Mouse (Mus musculus): ENCODE results near the gene Bend6. TPM values are rescaled to one million over a fixed set of nuclear protein-coding genes. Genes with fewer than 3 reads are reported as not detected.
A peak's percentile ranks its signal among the peaks of the same experiment; 100 is the strongest.

Gene Bend6
- polyA plus RNA-seq, 1 experiment from 2014 or later, result 0.88 TPM

DNA sequence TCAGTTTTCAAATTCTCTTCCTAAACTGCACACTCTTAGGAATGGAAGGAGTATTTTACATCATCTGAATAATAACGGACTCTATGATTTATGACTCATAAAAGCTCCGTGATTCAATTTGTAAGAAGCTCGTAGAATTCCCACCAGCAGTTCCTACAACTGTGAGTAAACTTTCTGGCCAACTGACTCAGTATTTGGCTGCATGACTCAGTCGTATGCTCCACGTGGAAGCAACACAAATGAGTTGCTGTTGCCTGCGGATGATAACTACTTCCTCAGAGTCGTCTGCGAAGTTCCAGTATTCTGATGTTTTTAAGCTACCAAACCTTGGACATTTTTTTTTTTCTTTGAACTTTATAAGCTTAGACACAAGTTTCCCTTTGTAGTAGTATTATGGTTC, 7.4 kb downstream of the Bend6 start:
- Histone ChIP-seq H3K9me3 (no peaks in the 10 kb centered on the region), H3K27ac (no peak overlapping the region), H3K4me1 (replicated peaks) (no peaks in the 10 kb centered on the region), H3K4me2 (replicated peaks) (no peak overlapping the region), H3K36me3 (no peaks in the 10 kb centered on the region), H3K9ac (no peak overlapping the region), H3K27me3 (replicated peaks) (no peaks in the 10 kb centered on the region), H3K4me3 (replicated peaks) (no peak overlapping the region)
- no peak for ATAC-seq
- WGBS, result 70% methylated on average over 8 of the region's 8 CpGs

DNA sequence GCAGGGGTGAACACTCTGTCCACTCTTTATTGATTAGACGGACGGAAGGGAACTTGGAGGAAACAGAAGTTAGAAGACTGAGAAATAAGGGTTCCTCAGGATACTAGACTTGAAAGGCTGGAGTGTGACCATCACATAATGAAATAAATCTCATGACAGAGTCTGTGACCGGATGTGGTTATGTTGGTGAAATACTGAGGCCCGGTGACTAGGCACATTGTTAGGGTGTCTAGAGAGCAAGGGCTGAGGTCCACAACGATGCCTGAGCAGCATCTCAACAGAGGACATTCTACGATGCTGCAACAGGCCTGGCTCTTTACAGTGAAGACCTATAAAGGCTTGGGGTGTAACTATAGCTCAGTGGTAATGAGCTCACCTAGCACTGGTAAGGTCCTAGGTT, 9.2 kb downstream of the Bend6 start:
- H3K36me3 ChIP-seq, result no peaks in the 10 kb centered on the region
- ATAC-seq, result no peak
- no peak overlapping the region for H3K4me2 ChIP-seq (replicated peaks)
- H3K27ac ChIP-seq, result no peak overlapping the region
- H3K27me3 ChIP-seq (replicated peaks), result no peaks in the 10 kb centered on the region
- H3K9me3 ChIP-seq, result no peaks in the 10 kb centered on the region
- no peak overlapping the region for H3K9ac ChIP-seq
- no peak overlapping the region for H3K4me3 ChIP-seq (replicated peaks)
- H3K4me1 ChIP-seq (replicated peaks), result no peaks in the 10 kb centered on the region
- 87% methylated on average over 6 of the region's 6 CpGs for WGBS

DNA sequence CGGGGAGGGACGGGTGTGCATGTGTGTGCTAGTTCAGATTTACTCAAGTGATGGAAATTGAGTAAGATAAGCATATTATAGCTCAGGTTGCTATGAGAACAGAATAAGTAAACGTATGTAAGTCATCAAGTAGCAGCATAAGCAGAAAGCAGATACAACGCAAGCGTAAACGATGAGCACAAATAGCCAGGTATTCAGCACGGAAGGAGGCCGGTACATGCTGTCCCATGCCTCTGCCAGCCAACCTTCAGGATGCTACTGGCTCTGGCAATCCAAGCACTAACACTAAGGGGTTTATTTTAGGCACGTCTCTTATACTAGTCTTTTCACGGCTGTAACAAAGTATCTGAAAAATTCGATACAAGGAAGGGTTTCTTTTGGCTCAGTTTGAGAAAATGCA, 10.2 kb downstream of the Bend6 start:
- Histone ChIP-seq H3K4me2 (replicated peaks) (no peak overlapping the region), H3K27ac (no peak overlapping the region), H3K4me3 (replicated peaks) (no peak overlapping the region), H3K27me3 (replicated peaks) (no peaks in the 10 kb centered on the region), H3K9ac (no peak overlapping the region), H3K9me3 (no peaks in the 10 kb centered on the region), H3K36me3 (no peaks in the 10 kb centered on the region), H3K4me1 (replicated peaks) (no peaks in the 10 kb centered on the region)
- ATAC-seq, result no peak
- 78% methylated on average over 11 of the region's 11 CpGs for WGBS

DNA sequence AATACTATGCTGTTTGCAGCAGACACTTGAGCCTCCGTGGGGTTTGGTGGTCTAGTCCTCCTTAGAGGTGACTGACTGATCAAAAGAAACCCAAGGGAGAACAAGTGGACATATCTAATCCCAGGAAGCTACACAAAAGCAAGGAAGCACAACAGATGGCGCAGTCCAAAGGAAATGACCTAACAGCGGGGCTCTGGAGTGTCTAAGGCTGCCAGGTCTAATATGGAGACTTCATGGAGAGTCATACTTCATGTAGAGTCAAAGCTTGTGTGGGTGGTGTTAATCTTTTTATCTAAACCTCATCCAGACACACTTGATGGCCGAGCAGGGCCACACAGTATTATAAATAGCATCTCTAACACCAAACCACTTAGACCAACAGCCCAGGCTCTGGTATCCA, 10.9 kb downstream of the Bend6 start:
- no peak overlapping the region for H3K4me2 ChIP-seq (replicated peaks)
- H3K9ac ChIP-seq, result no peak overlapping the region
- H3K27ac ChIP-seq, result no peak overlapping the region
- H3K4me3 ChIP-seq (replicated peaks), result no peak overlapping the region
- no peaks in the 10 kb centered on the region for H3K4me1 ChIP-seq (replicated peaks)
- 74% methylated on average over 4 of the region's 4 CpGs for WGBS
- no peaks in the 10 kb centered on the region for H3K36me3 ChIP-seq
- H3K27me3 ChIP-seq (replicated peaks), result no peaks in the 10 kb centered on the region
- ATAC-seq, result no peak
- no peaks in the 10 kb centered on the region for H3K9me3 ChIP-seq

DNA sequence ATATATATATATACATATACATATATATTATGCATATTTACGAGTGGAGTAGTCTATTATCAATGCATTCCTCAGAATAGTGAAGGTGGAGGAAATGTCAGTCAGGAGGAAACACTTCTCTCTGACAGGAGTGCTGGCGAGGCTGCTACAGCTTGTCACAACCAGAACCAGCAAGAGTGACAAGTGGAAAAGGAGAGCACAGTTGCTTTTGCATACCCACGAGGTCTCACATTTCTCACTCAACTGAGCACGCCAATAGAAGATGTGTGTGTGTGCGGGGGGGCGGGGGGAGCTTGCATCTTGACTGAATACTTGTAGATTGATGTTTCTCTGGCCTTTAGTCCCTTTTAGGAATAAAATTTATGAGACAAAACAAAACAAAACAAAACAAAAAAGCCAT, 11.5 kb downstream of the Bend6 start:
- H3K27ac ChIP-seq, result no peak overlapping the region
- H3K27me3 ChIP-seq (replicated peaks), result no peaks in the 10 kb centered on the region
- no peaks in the 10 kb centered on the region for H3K36me3 ChIP-seq
- WGBS, result 74% methylated on average over 6 of the region's 6 CpGs
- H3K9me3 ChIP-seq, result no peaks in the 10 kb centered on the region
- no peak overlapping the region for H3K9ac ChIP-seq
- ATAC-seq, result no peak
- H3K4me2 ChIP-seq (replicated peaks), result no peak overlapping the region
- no peak overlapping the region for H3K4me3 ChIP-seq (replicated peaks)
- no peaks in the 10 kb centered on the region for H3K4me1 ChIP-seq (replicated peaks)

DNA sequence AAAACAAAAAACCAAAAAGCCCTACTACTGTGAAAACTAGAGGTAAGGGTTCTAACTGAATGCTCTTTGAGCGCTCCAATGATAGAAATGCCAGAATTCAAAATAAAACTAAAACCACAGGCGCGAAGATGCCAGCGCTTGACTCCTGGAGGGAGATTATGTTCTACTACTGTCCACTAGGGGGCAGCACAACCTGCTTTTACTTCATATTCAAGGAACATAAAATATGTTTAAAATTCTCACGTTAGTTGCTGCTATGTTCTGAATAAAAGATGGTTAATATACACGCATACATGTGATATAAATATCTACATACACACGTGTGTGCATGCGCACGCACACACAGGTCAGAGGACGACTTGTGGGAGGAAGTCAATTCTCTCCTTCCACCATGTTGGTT, 14.8 kb downstream of the Bend6 start:
- no peak overlapping the region for H3K9ac ChIP-seq
- H3K27ac ChIP-seq, result no peak overlapping the region
- no peaks in the 10 kb centered on the region for H3K9me3 ChIP-seq
- no peak overlapping the region for H3K4me3 ChIP-seq (replicated peaks)
- 63% methylated on average over 10 of the region's 10 CpGs for WGBS
- H3K36me3 ChIP-seq, result no peaks in the 10 kb centered on the region
- H3K27me3 ChIP-seq (replicated peaks), result no peaks in the 10 kb centered on the region
- H3K4me1 ChIP-seq (replicated peaks), result no peaks in the 10 kb centered on the region
- H3K4me2 ChIP-seq (replicated peaks), result no peak overlapping the region
- no peak for ATAC-seq

DNA sequence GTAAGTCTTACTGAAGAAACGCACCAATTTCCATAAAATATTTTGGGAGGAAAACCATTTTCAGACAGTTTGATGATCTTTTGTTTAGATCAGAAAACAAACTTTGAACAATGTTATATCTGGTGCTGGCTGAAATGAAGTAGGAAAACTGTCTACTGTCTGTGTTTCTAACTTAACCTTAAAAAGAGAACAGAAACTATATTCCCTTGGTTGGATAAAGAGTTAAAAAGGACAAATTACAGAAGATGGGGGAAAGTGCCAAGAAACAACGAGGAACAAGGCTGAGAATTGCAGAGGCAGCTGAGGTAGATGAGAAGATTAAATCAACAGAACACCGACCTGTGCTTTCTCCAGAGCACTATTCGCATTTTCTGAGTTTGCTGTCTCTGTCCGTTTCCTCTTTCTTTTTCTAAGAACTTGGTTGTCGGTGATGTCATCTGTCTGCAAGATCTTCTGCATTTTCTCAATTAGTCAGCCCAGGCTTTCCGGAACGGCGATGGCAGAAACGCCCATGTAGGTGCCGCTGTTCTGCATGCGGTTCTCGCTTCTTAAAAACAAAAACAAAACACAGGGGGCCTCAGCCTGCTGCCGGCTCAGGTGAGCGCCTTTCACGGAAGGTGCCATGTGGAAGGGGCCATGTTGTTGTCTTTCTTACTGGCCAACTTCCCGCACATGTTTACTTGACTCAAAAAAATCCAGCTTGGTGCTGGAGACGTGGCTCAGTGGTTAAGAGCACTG, 24.3 kb downstream of the Bend6 start:
- Histone ChIP-seq H3K9ac (no peak overlapping the region), H3K4me1 (replicated peaks) (no peaks in the 10 kb centered on the region), H3K4me3 (replicated peaks) (peak overlapping the region; percentile 22), H3K27me3 (replicated peaks) (no peaks in the 10 kb centered on the region), H3K9me3 (no peaks in the 10 kb centered on the region), H3K4me2 (replicated peaks) (peak overlapping the region; percentile 53), H3K27ac (no peak overlapping the region), H3K36me3 (no peaks in the 10 kb centered on the region)
- 8% methylated on average over 18 of the region's 18 CpGs for WGBS
- ATAC-seq, result no peak

DNA sequence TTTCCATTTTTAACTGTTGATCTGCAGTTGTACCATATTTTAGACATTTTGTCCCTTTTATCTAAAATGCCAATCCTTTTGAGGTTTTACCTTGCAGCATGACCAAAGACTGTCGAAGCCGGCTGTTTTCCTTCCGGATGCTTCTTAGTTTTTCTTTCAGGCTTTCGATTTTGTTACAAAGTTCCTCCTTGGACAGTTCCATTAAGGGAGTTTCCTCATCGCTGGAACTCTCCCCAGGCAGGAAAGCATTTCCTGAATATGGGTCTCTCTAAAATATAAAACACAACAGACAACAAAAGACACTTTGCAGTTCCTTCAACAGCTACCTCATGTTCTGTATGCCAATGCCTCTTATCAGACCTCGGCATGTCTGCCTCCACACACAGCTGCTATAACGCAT, 29.4 kb downstream of the Bend6 start:
- Histone ChIP-seq H3K4me1 (replicated peaks) (no peaks in the 10 kb centered on the region), H3K4me2 (replicated peaks) (no peak overlapping the region), H3K36me3 (no peaks in the 10 kb centered on the region), H3K27me3 (replicated peaks) (no peaks in the 10 kb centered on the region), H3K4me3 (replicated peaks) (no peak overlapping the region), H3K9ac (no peak overlapping the region), H3K27ac (no peak overlapping the region), H3K9me3 (no peaks in the 10 kb centered on the region)
- WGBS, result 81% methylated on average over 7 of the region's 7 CpGs
- ATAC-seq, result no peak

DNA sequence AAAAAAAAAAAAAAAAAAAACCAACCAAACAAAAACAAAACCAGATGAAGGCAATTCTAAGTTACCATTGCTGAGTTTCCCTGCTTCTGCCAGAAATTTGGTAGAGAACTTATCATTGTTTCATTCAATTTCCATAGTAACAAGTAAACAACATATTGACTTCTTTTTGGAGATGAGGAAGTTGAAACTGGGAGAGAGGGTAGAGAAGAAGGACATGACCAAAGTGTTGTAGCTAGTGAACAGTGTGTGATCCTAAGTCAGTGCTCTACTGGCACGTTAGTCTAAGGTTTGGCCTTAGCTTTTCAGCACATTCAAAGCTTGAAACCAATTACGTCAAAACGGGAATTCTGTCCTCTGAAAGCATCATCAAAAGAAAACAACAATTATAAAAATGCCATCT, 31.2 kb downstream of the Bend6 start:
- Histone ChIP-seq H3K27ac (no peak overlapping the region), H3K4me2 (replicated peaks) (no peak overlapping the region), H3K9ac (no peak overlapping the region), H3K36me3 (no peaks in the 10 kb centered on the region), H3K4me1 (replicated peaks) (no peaks in the 10 kb centered on the region), H3K4me3 (replicated peaks) (no peak overlapping the region), H3K9me3 (no peaks in the 10 kb centered on the region), H3K27me3 (replicated peaks) (no peaks in the 10 kb centered on the region)
- ATAC-seq, result no peak
- 80% methylated on average over 3 of the region's 3 CpGs for WGBS

DNA sequence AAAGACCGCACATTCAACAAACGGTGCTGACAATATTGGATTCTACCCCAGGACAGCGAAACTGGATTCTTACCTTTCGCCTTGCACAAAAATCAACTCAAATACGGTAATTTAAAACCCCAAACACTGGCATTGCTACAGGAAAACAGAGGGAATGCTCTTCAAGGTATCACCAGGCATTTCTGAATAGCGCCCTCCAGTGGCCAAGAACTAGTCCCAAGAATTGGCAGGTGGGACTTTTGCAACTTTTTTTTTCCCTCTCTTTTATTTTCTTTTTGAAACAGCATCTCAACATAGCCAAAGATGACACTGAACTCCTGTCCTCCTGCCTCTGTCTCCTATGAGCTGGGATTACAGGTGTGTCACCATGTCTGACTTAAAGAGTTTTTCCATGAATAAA, 31.9 kb downstream of the Bend6 start:
- WGBS, result 53% methylated on average over 6 of the region's 6 CpGs
- Histone ChIP-seq H3K27me3 (replicated peaks) (no peaks in the 10 kb centered on the region), H3K4me1 (replicated peaks) (no peaks in the 10 kb centered on the region), H3K9ac (no peak overlapping the region), H3K4me3 (replicated peaks) (no peak overlapping the region), H3K36me3 (no peaks in the 10 kb centered on the region), H3K4me2 (replicated peaks) (no peak overlapping the region), H3K27ac (no peak overlapping the region), H3K9me3 (no peaks in the 10 kb centered on the region)
- no peak for ATAC-seq

DNA sequence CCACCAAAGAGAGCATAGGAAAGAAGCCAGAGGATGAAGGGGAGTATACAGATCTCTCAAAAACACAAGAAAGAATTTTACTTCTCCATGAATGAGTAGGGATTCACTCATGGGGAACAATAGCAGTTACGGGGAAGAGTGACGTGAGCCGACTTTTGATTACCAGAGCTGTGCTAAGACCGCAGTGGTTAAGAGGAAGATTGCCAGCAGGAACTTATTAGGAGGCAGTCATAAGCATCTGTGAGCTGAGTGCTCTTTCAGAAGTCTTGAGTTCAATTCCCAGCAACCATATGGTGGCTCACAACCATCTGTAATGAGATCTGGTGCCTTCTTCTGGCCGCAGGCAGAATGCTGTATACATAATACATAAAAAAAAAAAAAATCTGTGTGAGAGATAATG, 34.1 kb downstream of the Bend6 start:
- no peak overlapping the region for H3K4me3 ChIP-seq (replicated peaks)
- no peak for ATAC-seq
- H3K27ac ChIP-seq, result no peak overlapping the region
- WGBS, result 91% methylated on average over 5 of the region's 5 CpGs
- no peaks in the 10 kb centered on the region for H3K27me3 ChIP-seq (replicated peaks)
- H3K4me2 ChIP-seq (replicated peaks), result no peak overlapping the region
- no peaks in the 10 kb centered on the region for H3K9me3 ChIP-seq
- no peaks in the 10 kb centered on the region for H3K4me1 ChIP-seq (replicated peaks)
- H3K36me3 ChIP-seq, result no peaks in the 10 kb centered on the region
- H3K9ac ChIP-seq, result no peak overlapping the region

DNA sequence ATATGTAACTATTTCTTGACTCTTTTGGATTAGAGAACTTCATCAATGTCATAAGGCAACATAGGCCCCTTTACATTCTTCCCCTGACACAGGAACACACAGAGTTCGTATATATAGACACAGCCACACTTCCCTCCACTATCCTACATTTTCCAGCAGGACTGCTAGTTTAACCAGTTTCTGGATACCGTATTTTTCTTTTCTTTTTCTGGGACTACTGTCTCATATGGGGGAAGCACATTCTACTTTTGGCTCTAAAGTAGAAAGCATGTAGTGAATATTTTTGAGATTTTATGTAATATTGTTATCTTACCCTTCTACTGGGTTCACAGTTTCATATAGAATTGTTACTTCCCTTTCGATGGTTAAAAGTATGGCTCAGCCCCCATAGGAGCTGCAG, 38.2 kb downstream of the Bend6 start:
- no peak for ATAC-seq
- Histone ChIP-seq H3K9me3 (no peaks in the 10 kb centered on the region), H3K4me1 (replicated peaks) (no peaks in the 10 kb centered on the region), H3K36me3 (no peaks in the 10 kb centered on the region), H3K4me3 (replicated peaks) (no peak overlapping the region), H3K27me3 (replicated peaks) (no peaks in the 10 kb centered on the region), H3K9ac (no peak overlapping the region), H3K4me2 (replicated peaks) (no peak overlapping the region), H3K27ac (no peak overlapping the region)
- WGBS, result 81% methylated on average over 3 of the region's 3 CpGs

DNA sequence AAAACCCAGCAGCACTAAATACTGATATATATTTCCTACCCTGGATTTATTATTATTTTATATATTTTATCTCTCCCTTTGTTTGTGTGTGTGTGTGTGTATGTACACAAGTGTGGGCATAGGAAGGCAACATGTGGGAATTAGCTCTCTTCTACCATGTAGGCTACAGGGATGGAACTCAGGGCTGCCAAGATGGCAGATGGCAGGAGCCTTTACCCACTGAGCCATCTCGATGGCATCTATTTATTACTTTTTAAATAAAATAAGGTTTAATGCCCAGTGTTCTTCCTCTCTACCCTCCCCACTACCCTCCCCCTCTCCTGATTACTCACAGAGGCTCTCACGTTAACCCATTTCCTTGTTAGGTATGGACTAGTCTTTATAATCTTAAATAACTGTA, 38.6 kb downstream of the Bend6 start:
- ATAC-seq, result no peak
- Histone ChIP-seq H3K4me2 (replicated peaks) (no peak overlapping the region), H3K4me3 (replicated peaks) (no peak overlapping the region), H3K9ac (no peak overlapping the region), H3K36me3 (no peaks in the 10 kb centered on the region), H3K27ac (no peak overlapping the region), H3K9me3 (no peaks in the 10 kb centered on the region), H3K4me1 (replicated peaks) (no peaks in the 10 kb centered on the region), H3K27me3 (replicated peaks) (no peaks in the 10 kb centered on the region)
- WGBS, result 89% methylated on average over 2 of the region's 2 CpGs

Data from intestine, embryonic 15.5 days (tissue).